Mouse (Mus musculus) embryonic facial prominence, embryonic 15.5 days (tissue): ENCODE measurements around the gene Rpgr. TPM values are rescaled to one million over a fixed set of nuclear protein-coding genes. Genes with fewer than 3 reads are reported as not detected.

Source experiments
- ATAC-seq: fragments of 200-750 bp; cut with Nextera tagmentation; 2 replicates; pipeline ENCODE4 v1.8.0; 2017; ENCODE audit warnings: low read depth, moderate TSS enrichment; ENCODE audit not compliant: insufficient number of reproducible peaks, low FRiP score, low TSS enrichment
- H3K27ac ChIP-seq: fragments of 300-500 bp; sonication (generic); replicated peaks from 2 replicates; pipeline ENCODE4 v1.5.1; 2015; ENCODE audit warnings: mild to moderate bottlenecking, inconsistent platforms
- H3K27me3 ChIP-seq: fragments of 300-500 bp; sonication (generic); 2 replicates; pipeline ENCODE4 v1.6.1; 2015; ENCODE audit warnings: inconsistent platforms
- H3K36me3 ChIP-seq: fragments of 300-500 bp; sonication (generic); 2 replicates; pipeline ENCODE4 v1.6.1; 2015; ENCODE audit warnings: mild to moderate bottlenecking, inconsistent platforms
- H3K4me1 ChIP-seq: fragments of 300-500 bp; sonication (generic); 2 replicates; pipeline ENCODE4 v1.6.1; 2015; ENCODE audit warnings: inconsistent platforms
- H3K4me2 ChIP-seq: fragments of 300-500 bp; sonication (generic); replicated peaks from 2 replicates; pipeline ENCODE4 v1.6.1; 2015; ENCODE audit warnings: mild to moderate bottlenecking, inconsistent platforms
- H3K4me3 ChIP-seq: fragments of 300-500 bp; sonication (generic); replicated peaks from 2 replicates; pipeline ENCODE4 v1.5.1; 2015; ENCODE audit warnings: mild to moderate bottlenecking, inconsistent platforms
- H3K9ac ChIP-seq: fragments of 300-500 bp; sonication (generic); 2 replicates; pipeline ENCODE4 v1.6.1; 2015; ENCODE audit warnings: inconsistent platforms
- H3K9me3 ChIP-seq: fragments of 300-500 bp; sonication (generic); replicated peaks from 2 replicates; pipeline ENCODE4 v1.6.1; 2016; ENCODE audit warnings: inconsistent platforms
- WGBS: fragments of 180-500 bp; shearing (Covaris S2); methylation state at CpG from one replicate; pipeline ENCODE4 v1.1.7; 2015; 5-methylcytosine and 5-hydroxymethylcytosine counted together
- polyA plus RNA-seq: library from polyadenylated mRNA; unstranded; fragments of >200 nt; fragmentation: Nextera tagmentation; extraction: Ambion mirVana; gene quantifications from 2 replicates; pipeline ENCODE4 v1.2.1, GENCODE M21; 2015

Rpgr gene
- polyA plus RNA-seq, 1 experiment from 2014 or later, result 15.6 TPM

DNA sequence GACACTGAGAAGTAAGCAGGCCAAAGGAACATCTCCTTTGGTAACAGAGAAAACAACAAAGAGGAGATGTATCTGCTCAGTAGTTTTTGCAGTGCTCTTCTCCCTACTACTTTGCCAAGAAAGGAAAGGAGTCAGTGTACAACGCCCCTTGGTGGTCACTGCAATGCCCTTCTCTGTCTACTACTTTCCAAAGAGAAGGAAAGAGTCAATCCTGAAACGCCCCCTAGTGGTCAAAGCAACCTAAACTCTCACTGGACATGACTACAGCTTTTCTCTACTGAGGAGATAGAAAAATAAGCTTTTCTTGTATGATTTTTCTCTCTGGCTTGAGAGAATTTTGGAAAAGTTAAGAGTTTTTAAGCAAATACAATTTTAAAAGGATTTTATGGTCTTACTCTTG is 15.4 kb downstream of the Rpgr start:
- Histone ChIP-seq H3K4me3 (no peak overlapping the region), H3K4me2 (no peak overlapping the region), H3K36me3 (no peaks in the 10 kb centered on the region), H3K4me1 (no peaks in the 10 kb centered on the region), H3K27me3 (no peaks in the 10 kb centered on the region), H3K27ac (no peak overlapping the region), H3K9ac (no peak overlapping the region), H3K9me3 (no peaks in the 10 kb centered on the region)
- no peak for ATAC-seq
- 23% methylated on average over 2 of the region's 2 CpGs for WGBS

- H3K4me3 ChIP-seq, result no peak overlapping the region
- no peak overlapping the region for H3K9ac ChIP-seq
- H3K27ac ChIP-seq, result no peak overlapping the region
- WGBS, result 51% methylated on average over 3 of the region's 3 CpGs
- H3K9me3 ChIP-seq, result no peaks in the 10 kb centered on the region
- no peaks in the 10 kb centered on the region for H3K27me3 ChIP-seq
- no peaks in the 10 kb centered on the region for H3K36me3 ChIP-seq
- H3K4me2 ChIP-seq, result no peak overlapping the region
- no peak for ATAC-seq
- H3K4me1 ChIP-seq, result no peaks in the 10 kb centered on the region
These were observed 64.3 kb downstream of the Rpgr start for GRCm38 (mm10) chrX:10152390-10152789.

- Histone ChIP-seq H3K9ac (peak within 1 kb of the TSS; percentile 23; the same call in 1 of the 2 replicates), H3K4me1 (no peaks in the 10 kb centered on the region), H3K4me2 (peak within 1 kb of the TSS; percentile 46), H3K27ac (peak within 1 kb of the TSS; percentile 75), H3K9me3 (no peaks in the 10 kb centered on the region), H3K36me3 (no peaks in the 10 kb centered on the region), H3K4me3 (peak within 1 kb of the TSS; percentile 44), H3K27me3 (no peaks in the 10 kb centered on the region)
- 23% methylated on average over 17 of the region's 19 CpGs for WGBS
- ATAC-seq, result peak; percentile 73
These were observed 99.5 kb downstream of the Rpgr start, which contains the start of gene Srpx for GRCm38 (mm10) chrX:10117065-10117719. Gene Srpx, minus strand, starts transcription at chrX:10117709.

GRCm38 (mm10) chrX:10115780-10116179 is 100.9 kb downstream of the Rpgr start:
- Histone ChIP-seq H3K4me3 (peak overlapping the region; percentile 44), H3K36me3 (no peaks in the 10 kb centered on the region), H3K4me1 (no peaks in the 10 kb centered on the region), H3K9me3 (no peaks in the 10 kb centered on the region), H3K9ac (no peak overlapping the region), H3K4me2 (peak overlapping the region; percentile 46), H3K27ac (no peak overlapping the region), H3K27me3 (no peaks in the 10 kb centered on the region)
- no peak for ATAC-seq
- WGBS, result 43% methylated on average over 3 of the region's 3 CpGs

DNA sequence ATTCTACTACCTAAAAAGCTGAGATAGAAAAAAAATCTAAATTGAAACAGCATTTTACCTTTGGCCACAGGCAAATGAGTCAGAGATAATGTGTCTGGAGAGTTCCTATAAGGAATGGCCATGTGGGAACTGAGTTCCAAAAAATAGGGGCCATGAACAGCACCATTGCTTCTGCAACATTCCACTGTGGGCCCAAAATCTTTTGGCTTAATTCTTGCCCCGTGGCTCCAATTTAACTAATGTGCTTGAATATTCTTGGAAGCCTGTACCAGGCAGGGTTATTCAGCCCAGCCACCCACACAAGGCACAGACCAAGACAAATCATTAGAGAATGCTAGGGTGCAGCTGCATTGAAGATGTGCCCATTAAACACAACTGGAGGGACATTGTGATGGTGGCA is 106.0 kb downstream of the Rpgr start:
- no peak overlapping the region for H3K27ac ChIP-seq
- no peaks in the 10 kb centered on the region for H3K4me1 ChIP-seq
- H3K4me3 ChIP-seq, result no peak overlapping the region
- H3K36me3 ChIP-seq, result no peaks in the 10 kb centered on the region
- no peaks in the 10 kb centered on the region for H3K27me3 ChIP-seq
- no peak overlapping the region for H3K9ac ChIP-seq
- ATAC-seq, result no peak
- H3K9me3 ChIP-seq, result no peaks in the 10 kb centered on the region
- no peak overlapping the region for H3K4me2 ChIP-seq
- WGBS, result 29% methylated on average over 1 of the region's 1 CpGs

GRCm38 (mm10) chrX:10108558-10108957 is 108.2 kb downstream of the Rpgr start:
- Histone ChIP-seq H3K4me3 (no peak overlapping the region), H3K4me1 (no peaks in the 10 kb centered on the region), H3K27me3 (no peaks in the 10 kb centered on the region), H3K9ac (no peak overlapping the region), H3K4me2 (no peak overlapping the region), H3K9me3 (no peaks in the 10 kb centered on the region), H3K36me3 (no peaks in the 10 kb centered on the region), H3K27ac (no peak overlapping the region)
- ATAC-seq, result no peak
- WGBS, result 54% methylated on average over 4 of the region's 4 CpGs

DNA sequence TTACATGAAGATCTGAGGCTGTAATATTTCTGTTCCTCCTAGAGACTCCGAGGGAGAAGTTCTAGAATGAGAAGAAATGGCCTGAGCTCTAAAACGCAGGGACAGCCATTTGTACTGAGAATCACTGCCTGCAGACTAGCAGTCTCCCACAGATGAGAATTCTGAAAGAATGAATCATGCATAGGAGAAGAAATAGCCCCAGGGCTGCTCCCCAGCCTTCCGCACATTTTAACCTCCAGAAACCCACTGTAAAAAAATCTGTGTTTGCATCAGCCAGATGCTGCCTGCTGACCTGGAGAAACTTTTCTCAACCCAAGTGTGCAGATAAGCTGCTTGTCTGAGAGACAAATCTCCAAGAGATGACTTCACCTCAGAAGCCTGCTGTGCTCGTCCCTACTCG is 111.2 kb downstream of the Rpgr start:
- no peaks in the 10 kb centered on the region for H3K9me3 ChIP-seq
- no peak overlapping the region for H3K4me3 ChIP-seq
- ATAC-seq, result no peak
- 39% methylated on average over 5 of the region's 5 CpGs for WGBS
- H3K4me2 ChIP-seq, result no peak overlapping the region
- H3K27ac ChIP-seq, result no peak overlapping the region
- no peak overlapping the region for H3K9ac ChIP-seq
- H3K27me3 ChIP-seq, result no peaks in the 10 kb centered on the region
- no peaks in the 10 kb centered on the region for H3K36me3 ChIP-seq
- H3K4me1 ChIP-seq, result no peaks in the 10 kb centered on the region

- H3K4me2 ChIP-seq, result no peak overlapping the region
- no peaks in the 10 kb centered on the region for H3K27me3 ChIP-seq
- H3K4me1 ChIP-seq, result no peaks in the 10 kb centered on the region
- H3K9me3 ChIP-seq, result no peaks in the 10 kb centered on the region
- no peak overlapping the region for H3K9ac ChIP-seq
- no peak overlapping the region for H3K27ac ChIP-seq
- no peak overlapping the region for H3K4me3 ChIP-seq
- WGBS, result 85% methylated on average over 1 of the region's 1 CpGs
- ATAC-seq, result no peak
- H3K36me3 ChIP-seq, result no peaks in the 10 kb centered on the region
These were observed 114.0 kb downstream of the Rpgr start for GRCm38 (mm10) chrX:10102739-10103138.

GRCm38 (mm10) chrX:10095797-10096196 is 120.9 kb downstream of the Rpgr start:
- Histone ChIP-seq H3K27me3 (no peaks in the 10 kb centered on the region), H3K4me1 (no peaks in the 10 kb centered on the region), H3K9me3 (no peaks in the 10 kb centered on the region), H3K27ac (no peak overlapping the region), H3K9ac (no peak overlapping the region), H3K36me3 (no peaks in the 10 kb centered on the region), H3K4me2 (no peak overlapping the region), H3K4me3 (no peak overlapping the region)
- ATAC-seq, result no peak
- 42% methylated on average over 3 of the region's 3 CpGs for WGBS

DNA sequence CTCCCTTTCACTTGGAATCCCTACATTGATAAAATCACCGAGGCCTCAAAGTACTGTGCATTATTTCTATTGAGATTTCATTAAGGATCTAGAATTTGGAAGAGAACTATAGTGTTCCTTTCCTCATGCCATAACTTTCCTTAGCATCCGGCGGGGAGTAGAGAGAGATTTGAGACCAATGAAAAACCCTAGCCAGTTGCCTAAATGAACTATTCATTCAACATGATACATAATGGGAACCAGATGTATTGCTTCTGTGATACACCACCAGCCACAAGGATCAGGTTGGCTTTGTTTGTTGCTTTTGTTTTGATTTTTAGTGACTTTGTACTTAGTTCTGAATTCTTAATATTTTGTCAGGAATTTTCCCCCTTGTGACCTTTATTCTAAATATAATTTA is 136.3 kb downstream of the Rpgr start:
- no peaks in the 10 kb centered on the region for H3K4me1 ChIP-seq
- no peaks in the 10 kb centered on the region for H3K27me3 ChIP-seq
- ATAC-seq, result no peak
- no peak overlapping the region for H3K4me2 ChIP-seq
- H3K9ac ChIP-seq, result no peak overlapping the region
- no peaks in the 10 kb centered on the region for H3K9me3 ChIP-seq
- WGBS, result 52% methylated on average over 3 of the region's 3 CpGs
- no peak overlapping the region for H3K27ac ChIP-seq
- H3K36me3 ChIP-seq, result no peaks in the 10 kb centered on the region
- H3K4me3 ChIP-seq, result no peak overlapping the region

GRCm38 (mm10) chrX:10079981-10080380 is 136.7 kb downstream of the Rpgr start:
- Histone ChIP-seq H3K27ac (no peak overlapping the region), H3K36me3 (no peaks in the 10 kb centered on the region), H3K4me2 (no peak overlapping the region), H3K4me3 (no peak overlapping the region), H3K4me1 (no peaks in the 10 kb centered on the region), H3K9ac (no peak overlapping the region), H3K27me3 (no peaks in the 10 kb centered on the region), H3K9me3 (no peaks in the 10 kb centered on the region)
- WGBS, result 38% methylated on average over 1 of the region's 1 CpGs
- no peak for ATAC-seq

GRCm38 (mm10) chrX:10073966-10074365 is 142.8 kb downstream of the Rpgr start:
- 56% methylated on average over 3 of the region's 3 CpGs for WGBS
- Histone ChIP-seq H3K4me1 (no peaks in the 10 kb centered on the region), H3K9me3 (no peaks in the 10 kb centered on the region), H3K27ac (no peak overlapping the region), H3K27me3 (0 out of 2 replicates have a peak, but pooled peaks cover 2% of the 10 kb centered on the region), H3K9ac (no peak overlapping the region), H3K4me3 (no peak overlapping the region), H3K4me2 (no peak overlapping the region), H3K36me3 (no peaks in the 10 kb centered on the region)
- ATAC-seq, result no peak
